Mouse (Mus musculus): ENCODE results near the gene Sh2d6.

Sh2d6 gene

GRCm38 (mm10) chr6:72521607-72522006 is at the start of gene Sh2d6:
Gene Sh2d6 (minus strand): TSS chr6:72521707.
- no peak for DNase-seq (ENCODE audit: low spot score in 2 of 2)

DNA sequence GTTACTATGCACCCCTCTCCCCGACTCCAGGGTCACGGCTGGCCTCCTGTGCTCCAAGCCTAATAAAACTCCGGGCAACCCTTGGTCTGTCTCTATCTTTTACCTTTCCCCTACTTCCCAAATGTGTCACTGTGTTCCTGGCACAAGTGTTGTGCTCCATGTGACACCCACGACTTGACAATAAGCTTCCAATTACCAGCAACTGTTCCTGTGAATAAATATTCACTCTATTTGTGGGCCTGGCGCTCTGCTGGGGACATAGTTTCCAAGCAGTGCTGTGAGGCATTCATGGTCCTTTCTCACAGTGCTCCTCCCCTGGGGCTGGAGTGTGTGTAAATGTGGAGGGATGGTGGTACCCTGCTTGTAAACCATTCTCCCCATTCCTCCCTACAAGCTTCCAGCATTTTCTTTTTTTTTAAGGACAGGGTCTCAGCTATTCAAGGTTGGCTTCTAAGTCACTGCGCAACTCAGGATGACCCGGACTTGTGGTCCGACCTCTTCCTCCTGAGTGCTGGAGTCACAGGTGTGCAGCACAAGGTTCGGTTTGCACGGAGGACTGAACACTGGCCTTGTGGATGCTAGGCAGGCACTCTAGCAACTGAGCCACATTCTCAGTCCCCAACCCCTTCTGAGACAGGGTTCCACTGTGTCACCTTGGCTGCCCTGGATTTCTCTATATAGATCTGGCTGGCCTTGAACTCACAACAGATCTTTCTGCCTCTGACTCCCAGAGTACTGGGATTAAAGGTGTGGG is 49.3 kb upstream of the Sh2d6 start:
- peak; percentile 49 to 63 for DNase-seq (ENCODE audit: low spot score in 2 of 2)

GRCm38 (mm10) chr6:72568736-72569135 is 47.2 kb upstream of the Sh2d6 start:
- DNase-seq (ENCODE audit: low spot score in 2 of 2): no peak

GRCm38 (mm10) chr6:72567508-72567907 is 46.0 kb upstream of the Sh2d6 start:
- DNase-seq (ENCODE audit: low spot score in 2 of 2): no peak

DNA sequence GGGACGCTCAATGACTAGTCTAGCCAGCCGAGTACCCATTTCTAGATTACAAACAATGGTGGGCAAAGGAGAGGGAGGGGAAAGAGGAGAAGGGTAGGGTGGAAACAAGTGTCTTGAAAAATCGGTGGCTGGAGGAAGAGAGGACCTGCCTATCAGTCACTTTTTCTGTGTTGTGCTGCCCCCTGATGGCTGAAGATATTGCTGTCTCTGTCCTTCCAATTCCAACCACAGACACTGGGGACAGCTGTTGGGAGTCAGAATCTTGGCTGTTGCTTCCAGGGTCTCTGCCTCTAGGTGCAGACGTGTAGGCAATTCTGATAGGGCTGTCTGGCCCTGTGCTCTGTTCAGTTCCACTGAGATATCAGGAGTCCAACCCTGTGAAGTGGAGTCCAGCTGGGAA is 44.5 kb upstream of the Sh2d6 start:
- peak; percentile 74 to 88 for DNase-seq (ENCODE audit: low spot score in 2 of 2)

- no peak for DNase-seq (ENCODE audit: low spot score in 2 of 2)
These were observed 44.0 kb upstream of the Sh2d6 start for GRCm38 (mm10) chr6:72565506-72565905.

DNA sequence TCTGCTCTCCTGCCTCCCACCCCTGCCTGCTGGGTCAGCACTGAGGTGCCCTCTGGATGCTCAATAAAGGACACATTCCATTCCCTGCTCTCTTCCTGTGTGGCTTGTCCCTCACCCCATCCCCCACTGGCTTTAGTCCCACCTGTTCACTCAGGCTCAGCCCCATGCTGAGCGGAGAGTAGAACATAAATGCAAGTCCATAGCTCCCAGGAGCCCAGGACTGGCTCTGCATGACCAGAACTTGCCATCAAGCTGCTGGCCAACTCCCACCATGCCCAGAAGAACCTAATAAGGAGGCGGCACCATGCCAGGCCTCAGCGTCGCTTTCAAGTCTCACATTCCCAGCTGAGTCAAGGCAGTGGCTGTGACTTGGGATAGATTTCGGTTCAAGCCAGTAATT is 41.4 kb upstream of the Sh2d6 start:
- no peak for DNase-seq (ENCODE audit: low spot score in 2 of 2)

DNA sequence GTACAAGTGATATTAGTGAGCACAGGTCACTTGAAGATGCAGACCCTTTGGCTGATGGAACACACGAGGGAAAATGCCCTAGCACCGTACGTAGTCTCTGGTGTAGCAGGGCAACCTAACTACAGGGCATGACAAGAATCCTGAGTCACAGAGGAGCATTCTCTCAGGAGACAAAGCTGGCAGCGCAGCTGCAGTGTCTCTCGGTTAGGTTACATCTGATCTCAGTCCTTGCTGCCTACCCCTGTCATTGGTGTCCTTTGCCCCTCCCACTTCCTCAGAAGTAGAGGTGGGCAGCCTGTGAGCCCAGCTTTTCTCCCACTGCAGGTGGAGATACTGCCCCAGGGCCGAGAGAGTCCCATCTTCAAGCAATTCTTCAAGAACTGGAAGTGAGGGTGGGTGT is 41.0 kb upstream of the Sh2d6 start:
- no peak for DNase-seq (ENCODE audit: low spot score in 2 of 2)

- no peak for DNase-seq (ENCODE audit: low spot score in 2 of 2)
These were observed 39.3 kb upstream of the Sh2d6 start for GRCm38 (mm10) chr6:72560801-72561200.

- no peak for DNase-seq (ENCODE audit: low spot score in 2 of 2)
These were observed 31.5 kb upstream of the Sh2d6 start for GRCm38 (mm10) chr6:72553079-72553412.

DNA sequence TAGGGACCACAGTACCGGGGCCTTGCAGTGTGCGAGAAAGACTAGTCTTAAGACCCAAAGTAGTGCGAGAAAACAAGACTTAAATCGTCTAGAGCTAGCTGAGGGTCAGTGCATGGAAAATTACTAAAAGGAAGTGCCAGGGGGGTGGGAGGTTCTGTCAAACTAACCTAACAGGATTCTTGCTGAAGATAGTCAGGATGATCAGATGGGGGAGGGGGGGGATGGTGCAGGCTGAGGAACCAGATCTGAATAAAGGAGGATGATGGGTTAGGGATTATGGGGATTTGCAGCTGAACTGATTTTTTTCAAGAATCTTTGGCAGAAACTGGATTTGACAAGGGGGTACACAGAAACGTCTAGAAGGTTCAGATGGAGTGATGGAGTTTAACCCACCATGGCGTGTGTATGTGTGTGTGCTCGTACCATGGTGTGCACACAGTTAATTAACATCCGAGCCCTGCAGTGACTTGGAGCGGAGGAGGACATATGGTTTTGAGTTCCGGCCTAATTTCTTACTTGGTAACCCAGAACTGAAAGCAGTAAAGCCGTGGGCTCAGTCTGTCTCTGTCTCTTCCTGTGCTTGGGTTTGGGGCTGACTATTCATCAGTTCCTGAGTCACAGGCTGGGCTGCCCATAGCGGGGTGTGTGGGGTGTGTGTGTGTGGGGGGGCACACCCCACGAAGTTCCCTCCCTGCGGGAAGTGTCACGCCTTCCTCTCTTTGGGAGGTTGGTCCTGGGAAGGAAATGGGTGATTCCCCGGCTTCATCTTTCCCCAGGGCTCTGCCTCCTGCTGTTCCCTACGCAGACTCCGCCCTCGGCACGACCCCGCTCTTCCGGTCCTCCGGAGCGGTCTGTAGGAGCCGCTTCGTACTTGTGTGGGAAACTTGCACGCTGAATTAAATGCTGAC is 30.9 kb upstream of the Sh2d6 start:
- peak; percentile 81 to 86 for DNase-seq (ENCODE audit: low spot score in 2 of 2)

- DNase-seq (ENCODE audit: low spot score in 2 of 2): no peak
These were observed 29.1 kb upstream of the Sh2d6 start for GRCm38 (mm10) chr6:72550503-72551100.

GRCm38 (mm10) chr6:72550025-72550424 is 28.5 kb upstream of the Sh2d6 start:
- no peak for DNase-seq (ENCODE audit: low spot score in 2 of 2)

- DNase-seq (ENCODE audit: low spot score in 2 of 2): peak; percentile 68 to 71
These were observed 27.6 kb upstream of the Sh2d6 start for GRCm38 (mm10) chr6:72549041-72549580.

- DNase-seq (ENCODE audit: low spot score in 2 of 2): no peak
These were observed 26.4 kb upstream of the Sh2d6 start for GRCm38 (mm10) chr6:72547862-72548261.

DNA sequence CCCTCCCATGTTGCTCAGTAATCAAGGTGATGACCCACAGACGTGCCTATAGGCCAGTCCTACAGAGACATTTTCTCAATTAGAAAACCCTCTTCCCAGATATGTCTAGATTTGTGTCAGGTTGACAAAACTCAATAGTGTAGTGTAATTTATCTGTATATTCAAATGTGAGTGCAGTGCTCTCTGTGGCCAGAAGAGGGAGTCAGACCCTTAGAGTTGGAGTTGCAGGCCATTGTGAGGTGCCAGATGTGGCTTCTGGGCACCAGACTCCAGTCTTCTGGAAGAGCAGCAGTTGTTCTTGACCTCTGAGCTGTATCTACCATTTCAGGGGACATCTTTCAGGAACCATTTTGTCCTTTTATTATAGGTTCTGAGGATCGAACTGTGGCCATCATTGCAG is 25.6 kb upstream of the Sh2d6 start:
- DNase-seq (ENCODE audit: low spot score in 2 of 2): no peak

DNA sequence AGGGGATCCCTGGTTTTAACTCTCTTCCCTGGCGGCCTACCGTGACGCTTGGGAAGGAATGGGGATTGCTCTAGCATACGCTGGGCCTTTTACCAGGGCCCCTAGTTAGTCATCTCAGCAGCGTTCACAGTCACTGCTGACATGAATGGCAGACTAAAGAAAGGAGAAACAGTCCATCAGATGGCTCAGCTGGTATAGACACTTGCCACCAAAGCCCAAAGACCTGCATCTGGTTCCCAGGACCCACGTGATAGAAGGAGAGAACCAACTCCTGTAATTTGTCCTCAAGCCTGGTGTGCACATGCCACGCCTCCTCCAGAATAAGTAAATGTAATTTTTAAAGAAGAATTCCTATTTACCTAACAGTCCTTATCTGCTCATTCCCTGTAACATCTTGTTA is 23.9 kb upstream of the Sh2d6 start:
- no peak for DNase-seq (ENCODE audit: low spot score in 2 of 2)

DNA sequence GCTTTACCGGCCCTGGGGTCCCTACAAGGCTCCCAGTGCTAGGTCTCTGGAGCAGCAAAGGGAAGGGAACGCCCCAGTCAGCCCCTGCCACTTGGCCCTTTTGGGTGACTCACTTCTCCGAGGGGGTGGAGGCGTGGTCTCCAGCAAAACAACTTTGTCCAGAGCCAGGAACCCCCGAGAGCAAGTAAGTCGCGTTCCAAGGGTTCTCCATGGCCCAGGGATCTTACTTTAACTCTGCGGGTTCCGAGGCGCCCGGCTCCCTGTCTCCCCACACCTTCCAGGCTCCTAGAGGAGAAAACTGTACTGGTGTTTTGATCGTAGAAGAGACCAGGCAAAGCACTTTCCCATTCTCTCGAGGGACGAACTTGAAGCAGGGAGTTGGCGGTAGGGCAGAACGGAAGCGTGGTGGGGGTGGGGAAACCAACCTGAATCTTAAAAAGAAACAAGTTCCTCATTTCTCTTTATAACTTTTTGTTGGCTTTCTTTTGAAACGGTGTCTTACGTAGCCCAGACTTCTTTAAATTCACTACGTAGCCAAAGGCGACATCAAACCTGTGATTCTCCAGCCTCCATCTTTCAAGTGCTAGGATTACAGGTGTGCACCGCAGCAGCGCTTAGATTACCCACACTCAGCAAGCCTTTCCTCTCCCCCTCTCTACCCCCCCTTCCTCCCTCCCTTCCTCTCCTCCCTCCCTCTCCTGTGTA is 22.9 kb upstream of the Sh2d6 start, which contains the start of gene Capg:
TSS of gene Capg (plus strand) at position 109 of the 705 bp plus-strand sequence.
- peak; percentile 66 to 68 for DNase-seq (ENCODE audit: low spot score in 2 of 2)

GRCm38 (mm10) chr6:72543265-72543850 is 21.9 kb upstream of the Sh2d6 start:
- DNase-seq (ENCODE audit: low spot score in 2 of 2): no peak

DNA sequence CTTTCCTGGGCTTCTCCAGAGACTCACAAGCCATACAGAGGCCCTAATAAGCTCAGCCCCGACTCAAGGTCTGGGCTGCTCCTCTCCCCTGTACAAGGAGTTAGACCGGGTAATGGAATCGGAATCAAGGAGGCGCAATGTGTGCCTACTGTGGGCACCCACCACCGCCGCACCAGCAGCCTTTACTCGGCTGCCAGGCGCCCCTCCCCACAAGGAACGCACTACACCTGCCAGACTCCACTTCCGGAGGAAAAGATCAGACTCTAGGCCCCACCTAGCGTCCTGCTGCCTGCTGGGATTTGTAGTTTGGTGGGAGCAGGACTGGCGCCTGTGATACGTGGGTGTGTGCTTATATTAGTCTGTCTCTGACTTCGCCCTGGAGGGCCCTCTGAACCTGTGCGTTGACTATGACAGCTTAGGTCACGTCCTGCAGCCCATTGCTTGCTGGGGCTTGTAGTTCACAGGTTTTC is 17.1 kb upstream of the Sh2d6 start:
- peak; percentile 91 to 92 for DNase-seq (ENCODE audit: low spot score in 2 of 2)

DNA sequence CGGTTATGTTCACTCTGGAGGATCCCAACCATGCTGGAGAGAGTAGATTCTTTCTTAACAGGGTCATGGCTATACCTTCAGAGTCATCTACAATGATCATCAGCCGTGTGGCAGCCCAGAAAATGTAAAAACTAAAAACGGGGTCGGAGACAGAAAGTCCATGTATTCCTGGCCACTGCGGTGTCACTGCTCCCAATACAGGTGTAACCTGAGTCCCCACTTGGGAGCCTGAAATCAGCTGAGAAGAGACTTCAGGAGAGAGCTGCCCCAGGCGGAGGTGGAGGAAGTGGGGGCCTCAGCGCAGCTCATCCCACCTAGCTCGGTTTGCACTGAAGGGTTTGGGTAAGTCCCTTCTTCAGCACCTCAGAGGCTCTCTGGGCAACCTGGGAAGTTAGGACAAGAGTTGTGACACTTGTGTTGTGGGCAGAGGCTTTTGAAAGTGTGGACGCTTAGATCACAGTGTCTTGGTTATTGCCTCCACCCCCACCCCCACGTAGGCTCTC is 16.5 kb upstream of the Sh2d6 start:
- no peak for DNase-seq (ENCODE audit: low spot score in 2 of 2)
